Mouse (Mus musculus) lung, embryonic 14.5 days (tissue): ENCODE data around the gene Lypd5. TPM values are rescaled to one million over a fixed set of nuclear protein-coding genes. Genes with fewer than 3 reads are reported as not detected.
A peak's percentile ranks its signal among the peaks of the same experiment; 100 is the strongest.
"Not testable (repeated sequence)": the region's sequence is repeated elsewhere in the genome, so short reads cannot be mapped to it uniquely, and the experiment has no call there.

Experiments used
- ATAC-seq: fragments of 200-750 bp; cut with Nextera tagmentation; 2 replicates; pipeline ENCODE4 v1.8.0; 2017; ENCODE audit warnings: mild to moderate bottlenecking, moderate TSS enrichment, moderate library complexity; ENCODE audit not compliant: insufficient read depth
- DNase-seq: peaks from one replicate; pipeline ENCODE4 v3.0.0-alpha.2; 2015
- H3K27ac ChIP-seq: fragments of 300-500 bp; sonication (generic); 2 replicates; pipeline ENCODE4 v1.5.1; 2014; ENCODE audit warnings: low read depth, mild to moderate bottlenecking, moderate library complexity
- H3K27me3 ChIP-seq: fragments of 300-500 bp; sonication (generic); 2 replicates; pipeline ENCODE4 v1.6.1; 2014; ENCODE audit warnings: low read length, control low read depth; ENCODE audit not compliant: insufficient read depth
- H3K36me3 ChIP-seq: fragments of 300-500 bp; sonication (generic); 2 replicates; pipeline ENCODE4 v1.6.1; 2014; ENCODE audit warnings: control low read depth; ENCODE audit not compliant: insufficient read depth
- H3K4me1 ChIP-seq: fragments of 300-500 bp; sonication (generic); 2 replicates; pipeline ENCODE4 v1.6.1; 2014; ENCODE audit warnings: antibody characterized with exemption, control low read depth; ENCODE audit not compliant: insufficient read depth
- H3K4me2 ChIP-seq: fragments of 300-500 bp; sonication (generic); 2 replicates; pipeline ENCODE4 v1.6.1; 2014; ENCODE audit warnings: mild to moderate bottlenecking
- H3K4me3 ChIP-seq: fragments of 300-500 bp; sonication (generic); 2 replicates; pipeline ENCODE4 v1.5.1; 2014; ENCODE audit warnings: low read depth, low read length
- H3K9ac ChIP-seq: fragments of 300-500 bp; sonication (generic); 2 replicates; pipeline ENCODE4 v1.6.1; 2014
- H3K9me3 ChIP-seq: fragments of 300-500 bp; sonication (generic); 2 replicates; pipeline ENCODE4 v1.6.1; 2016; ENCODE audit warnings: low read depth, low read length, control low read depth
- CTCF ChIP-seq: IDR thresholded peaks from 2 replicates; pipeline ENCODE4 v1.5.1; 2016; ENCODE audit warnings: antibody characterized with exemption, low read depth
- WGBS: fragments of 180-500 bp; shearing (Covaris S2); extraction: QIAGEN DNeasy Blood & Tissue Kit; methylation state at CpG from one replicate; pipeline ENCODE4 v1.1.7; 2014; 5-methylcytosine and 5-hydroxymethylcytosine counted together
- polyA plus RNA-seq: library from polyadenylated mRNA; unstranded; fragments of >200 nt; fragmentation: Nextera tagmentation; extraction: Ambion mirVana; gene quantifications from 2 replicates; pipeline ENCODE4 v1.2.1, GENCODE M21; 2014

Lypd5 gene
- polyA plus RNA-seq, 1 experiment from 2014 or later: not detected

GRCm38 (mm10) chr7:24391687-24392086, 42.7 kb downstream of the Lypd5 start:
- no peaks in the 10 kb centered on the region for H3K4me1 ChIP-seq
- no peak for TF ChIP-seq CTCF
- ATAC-seq (no peak), DNase-seq (no peak)
- no peaks in the 10 kb centered on the region for H3K36me3 ChIP-seq
- 60% methylated on average over 2 of the region's 2 CpGs for WGBS
- H3K27ac ChIP-seq: no peak overlapping the region
- H3K9ac ChIP-seq: no peak overlapping the region
- no peak overlapping the region; the same call in 1 of the 2 replicates for H3K4me2 ChIP-seq
- no peaks in the 10 kb centered on the region for H3K9me3 ChIP-seq
- no peak overlapping the region for H3K4me3 ChIP-seq
- no peaks in the 10 kb centered on the region for H3K27me3 ChIP-seq

GRCm38 (mm10) chr7:24394054-24394453, 45.1 kb downstream of the Lypd5 start:
- H3K36me3 ChIP-seq: no peaks in the 10 kb centered on the region
- 86% methylated on average over 2 of the region's 3 CpGs for WGBS
- DNase-seq: no peak
- H3K27me3 ChIP-seq: no peaks in the 10 kb centered on the region
- H3K4me1 ChIP-seq: no peaks in the 10 kb centered on the region
- no peak overlapping the region for H3K27ac ChIP-seq
- H3K9me3 ChIP-seq: no peaks in the 10 kb centered on the region
- TF ChIP-seq CTCF: no peak
- no peak overlapping the region for H3K4me2 ChIP-seq
- H3K4me3 ChIP-seq: no peak overlapping the region
- no peak overlapping the region for H3K9ac ChIP-seq
- no peak for ATAC-seq

- Histone ChIP-seq H3K27ac (no peak overlapping the region), H3K4me1 (no peaks in the 10 kb centered on the region), H3K4me3 (no peak overlapping the region), H3K9ac (no peak overlapping the region), H3K9me3 (no peaks in the 10 kb centered on the region), H3K36me3 (no peaks in the 10 kb centered on the region), H3K27me3 (no peaks in the 10 kb centered on the region), H3K4me2 (no peak overlapping the region)
- no peak for TF ChIP-seq CTCF
- 74% methylated on average over 15 of the region's 15 CpGs for WGBS
- DNase-seq: no peak
- no peak for ATAC-seq
These were observed 45.6 kb downstream of the Lypd5 start for GRCm38 (mm10) chr7:24394475-24395161.

GRCm38 (mm10) chr7:24396832-24397231, 47.8 kb downstream of the Lypd5 start:
- Histone ChIP-seq H3K4me2 (no peak overlapping the region), H3K9ac (no peak overlapping the region), H3K4me1 (no peaks in the 10 kb centered on the region), H3K9me3 (no peaks in the 10 kb centered on the region), H3K36me3 (0 out of 2 replicates have a peak, but pooled peaks cover 3% of the 10 kb centered on the region), H3K27ac (no peak overlapping the region), H3K4me3 (no peak overlapping the region), H3K27me3 (no peaks in the 10 kb centered on the region)
- ATAC-seq (no peak), DNase-seq (no peak)
- TF ChIP-seq CTCF: no peak
- 63% methylated on average over 11 of the region's 11 CpGs for WGBS

GRCm38 (mm10) chr7:24398364-24398913, 49.4 kb downstream of the Lypd5 start:
- no peak overlapping the region for H3K27ac ChIP-seq
- no peak overlapping the region for H3K9ac ChIP-seq
- H3K4me2 ChIP-seq: peak overlapping the region; percentile 69; the same call in 1 of the 2 replicates
- no peak for TF ChIP-seq CTCF
- H3K36me3 ChIP-seq: peaks cover 10% of the 10 kb centered on the region; the same call in 1 of the 2 replicates
- WGBS: 91% methylated on average over 8 of the region's 8 CpGs
- no peak overlapping the region; the same call in 1 of the 2 replicates for H3K4me3 ChIP-seq
- H3K4me1 ChIP-seq: no peaks in the 10 kb centered on the region
- ATAC-seq (no peak), DNase-seq (no peak)
- H3K27me3 ChIP-seq: no peaks in the 10 kb centered on the region
- H3K9me3 ChIP-seq: 0 out of 2 replicates have a peak, but pooled peaks cover 3% of the 10 kb centered on the region

- H3K27me3 ChIP-seq: no peaks in the 10 kb centered on the region
- H3K27ac ChIP-seq: peak within 1 kb of the TSS; percentile 97
- peak within 1 kb of the TSS; percentile 61 for H3K4me3 ChIP-seq
- H3K4me1 ChIP-seq: no peaks in the 10 kb centered on the region
- no peak for TF ChIP-seq CTCF
- peak within 1 kb of the TSS; percentile 69 for H3K4me2 ChIP-seq
- H3K9ac ChIP-seq: peak within 1 kb of the TSS; percentile 61
- peak; percentile 100 for DNase-seq
- 0 out of 2 replicates have a peak, but pooled peaks cover 3% of the 10 kb centered on the region for H3K9me3 ChIP-seq
- ATAC-seq: peak; percentile 95
- 2% methylated on average over 66 of the region's 66 CpGs for WGBS
- peaks cover 16% of the 10 kb centered on the region for H3K36me3 ChIP-seq
These were observed 50.5 kb downstream of the Lypd5 start, which contains the start of gene Smg9 for GRCm38 (mm10) chr7:24399256-24400081. Gene Smg9 (plus strand): TSS chr7:24399619.

GRCm38 (mm10) chr7:24400082-24400452, 51.1 kb downstream of the Lypd5 start:
- DNase-seq: no peak
- Histone ChIP-seq H3K36me3 (peaks cover 22% of the 10 kb centered on the region), H3K9me3 (0 out of 2 replicates have a peak, but pooled peaks cover 3% of the 10 kb centered on the region), H3K4me3 (peak overlapping the region; percentile 61), H3K27me3 (no peaks in the 10 kb centered on the region), H3K4me2 (peak overlapping the region; percentile 69), H3K4me1 (no peaks in the 10 kb centered on the region), H3K27ac (peak overlapping the region; percentile 97; the same call in 1 of the 2 replicates), H3K9ac (peak overlapping the region; percentile 61)
- 9% methylated on average over 3 of the region's 3 CpGs for WGBS
- no peak for TF ChIP-seq CTCF
- no peak for ATAC-seq

- H3K4me1 ChIP-seq, H3K9ac ChIP-seq, DNase-seq, H3K27me3 ChIP-seq, H3K27ac ChIP-seq, ATAC-seq, H3K9me3 ChIP-seq: not testable (repeated sequence)
- peaks cover 25% of the 10 kb centered on the region for H3K36me3 ChIP-seq
- peak overlapping the region; percentile 61 for H3K4me3 ChIP-seq
- peak overlapping the region; percentile 69 for H3K4me2 ChIP-seq
- WGBS: 95% methylated on average over 4 of the region's 4 CpGs
These were observed 51.5 kb downstream of the Lypd5 start for GRCm38 (mm10) chr7:24400489-24400888.
